Mouse (Mus musculus): ENCODE measurements around the gene Zfp11.
"Not testable (repeated sequence)": the region's sequence is repeated elsewhere in the genome, so short reads cannot be mapped to it uniquely, and the experiment has no call there.

Zfp11 gene

DNA sequence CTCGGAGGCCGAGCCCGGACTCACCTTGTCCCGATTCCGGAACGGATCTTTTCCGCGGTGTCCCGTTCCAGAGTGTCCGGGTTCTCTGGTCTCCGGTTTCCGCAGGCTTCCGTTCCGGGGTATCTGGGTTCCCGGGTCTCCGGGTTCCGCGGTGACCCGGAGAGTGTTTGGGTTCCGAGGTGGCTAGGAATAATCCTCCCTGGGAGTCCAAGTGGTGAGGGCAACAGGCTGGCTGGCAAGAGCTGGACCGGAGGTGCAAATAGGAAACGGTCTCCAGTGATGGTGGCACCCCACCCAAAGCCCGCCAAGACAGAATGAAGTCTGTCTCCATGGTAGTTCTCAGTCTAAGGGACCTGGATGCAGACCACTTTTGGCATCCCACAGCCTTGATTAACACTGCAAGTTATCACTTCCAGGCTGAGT, at the start of gene Zfp11:
Gene Zfp11 (minus strand): TSS at position 64 of the 423 bp plus-strand sequence.
- peak; percentile 79 for DNase-seq (ENCODE audit: low spot score)

DNA sequence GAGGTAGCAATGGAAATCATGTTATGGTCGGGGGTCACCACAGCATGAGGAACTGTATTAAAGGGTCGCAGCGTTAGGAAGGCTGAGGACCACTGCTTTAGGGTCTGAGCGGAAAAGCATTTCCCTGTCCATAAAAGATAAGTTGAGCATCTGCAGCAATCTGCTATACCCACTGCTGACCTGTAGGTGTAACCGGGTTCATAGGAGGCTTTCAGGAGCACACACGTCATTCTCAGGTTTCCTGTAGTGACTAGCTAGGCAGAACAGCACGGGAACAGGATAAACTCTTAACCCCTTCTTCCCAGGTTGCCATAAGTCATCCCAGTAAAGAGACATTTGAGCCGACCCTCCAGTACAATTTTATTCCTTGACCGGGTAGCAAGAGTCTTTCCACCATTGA, 47.1 kb upstream of the Zfp11 start:
- DNase-seq (ENCODE audit: low spot score) = no peak

DNA sequence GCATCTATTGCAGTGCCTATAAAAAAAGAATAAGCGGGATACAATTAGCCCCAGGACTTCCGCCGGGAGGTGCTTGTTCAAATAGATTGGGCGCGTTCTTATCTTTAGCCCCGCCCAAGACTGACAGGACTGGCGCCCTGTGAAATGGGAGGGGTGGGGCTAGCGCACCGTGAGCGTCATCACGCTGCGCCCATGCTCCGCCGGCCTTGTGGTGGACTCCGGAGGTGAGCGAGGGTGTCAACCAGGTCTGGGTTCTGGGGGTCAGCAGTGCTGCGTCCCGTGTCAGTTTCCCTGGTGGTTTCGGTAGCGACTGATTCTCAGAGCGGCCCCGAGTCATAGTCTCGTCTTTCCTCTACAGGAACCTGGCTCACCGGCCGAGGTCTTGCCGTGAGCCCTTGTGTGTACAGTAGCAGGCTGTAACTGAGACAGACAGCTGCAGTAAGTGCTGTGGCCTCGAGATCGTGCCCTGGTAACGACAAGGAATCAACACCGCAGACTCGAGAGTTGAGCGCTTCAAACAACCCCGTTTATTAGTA, 45.5 kb upstream of the Zfp11 start, which contains the start of gene Mrps17:
Gene Mrps17 (plus strand): TSS at position 172 of the 536 bp plus-strand sequence.
- DNase-seq (ENCODE audit: low spot score) = peak; percentile 93

DNA sequence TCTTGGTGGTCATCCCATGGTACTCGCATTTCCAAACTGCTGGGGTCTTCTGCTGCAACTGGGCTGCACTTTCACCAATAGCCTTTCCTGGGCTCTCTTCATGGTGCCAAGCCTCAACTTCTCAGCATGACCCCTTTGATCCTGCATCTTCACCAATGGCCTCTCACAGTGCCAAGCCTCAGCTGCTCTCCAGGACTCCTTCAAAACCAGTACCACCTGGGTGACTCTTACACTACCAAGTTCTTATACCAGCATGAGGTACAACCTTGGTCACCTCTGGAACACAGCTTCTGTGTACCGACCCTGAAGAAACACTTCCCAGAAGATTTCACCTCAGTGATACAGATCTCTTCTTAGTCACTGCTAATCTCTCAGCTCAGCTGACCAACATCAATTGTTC, 38.5 kb upstream of the Zfp11 start, which contains the start of gene Sept14:
Gene Sept14 (minus strand): TSS at position 101 of the 400 bp plus-strand sequence.
- DNase-seq (ENCODE audit: low spot score) = no peak

DNA sequence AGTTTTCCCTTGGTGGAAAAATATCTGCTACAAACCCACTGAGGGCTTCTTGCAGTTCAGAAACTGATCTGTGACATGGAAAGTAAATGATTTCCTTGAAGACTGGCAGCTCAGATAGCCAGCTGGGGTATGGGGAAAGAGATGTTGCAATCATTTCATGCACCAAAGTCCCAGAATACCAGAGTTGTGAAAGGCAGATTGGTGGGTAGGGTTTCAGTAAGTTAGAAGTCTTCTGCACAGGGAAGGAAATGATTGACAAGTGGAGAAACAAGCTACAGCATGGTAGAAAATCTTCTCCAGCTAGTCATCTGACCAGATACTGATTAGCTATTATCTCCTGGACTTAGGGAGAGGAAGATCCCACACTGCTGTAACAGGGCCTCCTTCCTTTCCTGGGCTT, 33.5 kb upstream of the Zfp11 start:
- DNase-seq (ENCODE audit: low spot score) = no peak

DNA sequence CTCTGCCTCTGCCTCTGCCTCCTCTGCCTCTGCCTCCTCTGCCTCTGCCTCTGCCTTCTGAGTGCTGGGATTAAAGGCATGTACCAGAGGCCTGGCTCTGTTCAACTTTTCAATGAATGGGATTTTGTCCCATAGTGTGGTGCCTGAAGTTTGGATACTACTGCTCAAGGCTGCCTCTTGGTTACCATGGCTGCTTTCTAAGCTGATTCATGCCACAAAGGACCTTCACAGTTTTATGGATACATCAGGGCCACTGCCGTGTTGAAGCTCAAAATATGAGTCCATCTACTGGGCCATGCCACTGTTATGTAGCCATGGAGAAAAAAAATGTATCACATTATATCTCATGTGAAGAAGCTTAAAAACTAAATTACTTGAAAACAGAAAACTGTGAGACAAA, 31.8 kb upstream of the Zfp11 start:
- DNase-seq (ENCODE audit: low spot score) = no peak

DNA sequence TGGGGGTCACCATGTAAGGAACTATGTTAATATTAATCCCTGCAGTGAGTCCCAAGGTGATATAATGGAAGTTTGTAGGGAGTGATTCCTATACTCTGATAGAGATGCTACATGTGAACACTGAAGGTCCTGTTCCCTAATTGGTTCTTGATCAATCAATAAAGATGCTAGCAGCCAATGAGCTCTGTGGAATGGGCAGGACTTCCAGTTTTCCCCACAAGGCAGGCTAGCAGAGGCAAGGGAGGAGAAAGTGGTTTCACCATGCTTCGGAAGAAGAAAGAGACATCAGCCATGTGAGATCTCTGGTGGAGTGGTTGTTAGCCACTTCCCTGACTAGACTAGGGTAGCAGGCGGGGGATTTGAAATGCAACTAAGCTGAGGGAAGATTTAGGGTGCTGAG, 30.6 kb upstream of the Zfp11 start:
- DNase-seq (ENCODE audit: low spot score) = no peak

DNA sequence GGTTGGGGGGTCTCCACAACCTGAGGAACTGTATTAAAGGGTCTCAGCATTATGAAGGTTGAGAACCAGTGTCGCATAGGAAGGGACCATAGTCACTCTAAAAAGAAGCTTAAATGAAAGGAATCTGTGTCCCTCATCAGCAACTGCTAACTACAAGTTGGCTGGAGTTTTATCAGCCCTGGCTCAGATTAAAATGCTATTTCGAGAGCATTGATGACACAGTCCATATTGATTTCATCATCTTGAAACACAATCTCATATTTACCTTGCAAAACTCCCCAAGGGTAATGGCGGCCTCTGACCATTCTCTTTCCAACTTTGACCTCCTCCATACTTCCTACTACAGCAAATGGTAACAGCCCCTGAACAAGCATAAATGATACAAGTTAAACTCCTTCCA, 20.6 kb upstream of the Zfp11 start:
- DNase-seq (ENCODE audit: low spot score) = no peak

DNA sequence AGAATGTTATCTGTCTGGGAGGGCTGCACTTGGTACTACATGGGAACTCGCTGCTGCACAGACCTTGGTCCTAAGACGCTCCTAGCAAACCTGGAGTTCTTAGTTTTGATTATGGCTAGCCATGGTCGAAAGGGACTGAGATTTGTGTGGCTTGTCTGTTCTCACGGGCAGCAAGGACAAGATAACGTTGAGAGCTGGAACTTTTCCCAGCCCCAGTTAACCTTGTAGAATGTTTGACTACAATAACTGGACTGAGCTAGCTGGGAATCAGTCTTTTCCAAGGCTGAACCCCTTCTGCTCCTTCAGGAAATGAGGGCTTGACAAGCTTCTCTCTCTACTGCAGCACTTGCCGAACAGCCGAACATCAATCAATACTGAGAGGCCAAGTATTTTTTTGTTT, 17.7 kb upstream of the Zfp11 start:
- no peak for DNase-seq (ENCODE audit: low spot score)

DNA sequence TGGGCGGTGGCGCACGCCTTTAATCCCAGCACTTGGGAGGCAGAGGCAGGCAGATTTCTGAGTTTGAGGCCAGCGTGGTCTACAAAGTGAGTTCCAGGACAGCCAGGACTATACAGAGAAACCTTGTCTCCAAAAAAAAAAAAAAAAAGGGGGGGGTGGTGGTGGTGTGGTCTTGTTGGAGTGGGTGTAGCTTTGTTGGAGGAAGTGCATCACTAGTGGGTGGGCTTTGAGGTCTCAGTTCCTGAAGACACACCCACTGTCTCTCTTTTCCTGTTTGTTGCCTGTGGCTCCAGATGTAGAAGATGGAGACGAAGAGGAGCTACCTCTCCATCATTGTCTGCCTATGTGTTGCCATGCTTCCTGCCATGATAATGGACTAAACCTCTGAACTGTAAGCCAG, 15.2 kb upstream of the Zfp11 start:
- DNase-seq (ENCODE audit: low spot score) = not testable (repeated sequence)

DNA sequence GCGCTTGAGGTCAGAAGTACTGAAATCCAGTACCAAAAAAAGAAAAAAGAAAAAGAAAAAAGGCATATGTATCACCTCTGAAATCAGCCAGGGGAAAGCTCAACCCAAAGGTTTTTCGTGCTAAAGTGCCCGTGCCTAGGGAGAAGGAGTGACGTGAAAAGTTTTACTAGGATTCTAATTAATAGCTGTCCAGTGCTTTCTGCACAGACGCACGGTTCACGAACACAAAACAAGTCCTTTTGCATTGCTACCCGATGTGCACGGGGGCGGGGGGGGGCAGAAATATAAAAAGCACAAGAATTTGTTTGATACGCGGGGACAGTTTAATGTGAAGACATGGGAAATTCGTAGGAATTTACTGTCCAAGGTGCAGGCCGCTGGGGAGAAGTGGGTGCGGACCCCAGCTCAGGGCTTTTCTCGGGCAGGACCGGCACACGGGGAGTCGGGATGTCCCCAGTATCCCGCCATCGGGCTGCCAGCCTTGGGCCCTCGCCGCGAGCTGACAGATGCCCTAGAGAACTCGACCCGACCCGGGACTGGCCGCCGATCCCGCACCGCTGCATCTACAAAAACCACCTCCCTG, 355 bp downstream of the Zfp11 start:
- no peak for DNase-seq (ENCODE audit: low spot score)

DNA sequence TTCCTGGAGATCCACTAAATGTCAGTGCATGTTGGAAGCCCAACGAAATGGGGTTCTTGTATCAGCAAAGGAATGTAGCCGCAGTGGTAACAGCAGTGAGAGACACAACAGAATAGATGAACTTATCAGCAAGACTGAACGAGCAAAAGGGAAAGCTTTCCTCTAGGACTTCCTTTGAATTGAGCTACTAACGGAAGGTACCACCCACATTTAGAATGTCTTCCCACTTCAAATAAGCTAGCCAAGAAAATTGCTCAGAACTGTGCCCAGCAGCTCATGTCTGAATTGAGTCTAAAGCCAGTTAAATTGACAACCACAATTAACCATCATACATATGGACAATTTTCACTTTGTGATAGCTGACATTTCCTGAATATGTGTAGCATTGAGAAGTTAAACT, 2.0 kb downstream of the Zfp11 start:
- DNase-seq (ENCODE audit: low spot score) = no peak

DNA sequence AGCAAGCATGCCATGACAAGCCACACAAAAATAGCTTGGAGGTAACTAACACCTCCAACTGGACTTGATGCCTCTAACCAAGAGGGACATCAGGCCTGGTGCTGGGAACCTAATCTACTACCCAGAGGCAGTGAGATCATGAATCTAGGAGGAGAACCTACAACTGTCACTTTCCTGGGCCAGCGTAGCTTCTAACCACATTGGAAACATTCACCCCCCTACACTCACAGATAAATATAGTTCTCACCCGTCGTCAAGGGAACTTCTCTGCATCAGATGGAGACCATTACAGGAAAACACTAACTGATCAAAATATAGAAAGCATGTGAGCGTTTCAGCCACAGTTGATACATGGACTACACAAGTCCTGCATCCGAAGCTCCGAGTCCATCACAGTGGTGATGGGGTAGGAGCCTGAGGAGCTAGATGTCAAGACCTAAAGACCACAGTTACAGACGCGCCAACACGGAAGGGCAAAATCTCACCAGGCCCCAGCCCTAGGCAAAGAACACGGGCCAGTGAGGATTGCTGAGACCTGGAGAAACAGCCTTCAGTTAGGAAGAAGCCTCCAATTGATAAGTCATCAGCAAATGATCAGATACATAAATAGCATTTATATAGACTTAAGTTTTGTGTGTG, 3.5 kb downstream of the Zfp11 start:
- no peak for DNase-seq (ENCODE audit: low spot score)

DNA sequence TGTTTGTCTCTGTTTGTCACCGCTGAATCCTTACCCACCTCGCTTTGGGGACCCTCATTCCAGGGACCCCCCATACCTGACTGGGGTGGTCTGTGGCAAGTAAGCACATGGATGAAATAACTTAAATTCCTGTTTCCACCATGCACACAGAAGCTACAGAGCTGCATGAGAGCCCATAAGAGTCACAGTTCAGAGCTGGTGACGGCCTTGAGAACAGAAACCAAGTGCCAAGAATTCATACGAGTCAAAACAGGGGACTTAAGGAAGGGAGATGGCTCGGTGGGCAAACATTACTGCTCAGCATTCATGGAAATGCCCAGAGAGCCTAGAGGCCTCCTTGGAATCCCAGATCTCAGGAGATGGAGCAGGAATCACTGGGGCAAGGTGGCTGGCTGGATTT, 5.8 kb downstream of the Zfp11 start:
- DNase-seq (ENCODE audit: low spot score) = no peak

DNA sequence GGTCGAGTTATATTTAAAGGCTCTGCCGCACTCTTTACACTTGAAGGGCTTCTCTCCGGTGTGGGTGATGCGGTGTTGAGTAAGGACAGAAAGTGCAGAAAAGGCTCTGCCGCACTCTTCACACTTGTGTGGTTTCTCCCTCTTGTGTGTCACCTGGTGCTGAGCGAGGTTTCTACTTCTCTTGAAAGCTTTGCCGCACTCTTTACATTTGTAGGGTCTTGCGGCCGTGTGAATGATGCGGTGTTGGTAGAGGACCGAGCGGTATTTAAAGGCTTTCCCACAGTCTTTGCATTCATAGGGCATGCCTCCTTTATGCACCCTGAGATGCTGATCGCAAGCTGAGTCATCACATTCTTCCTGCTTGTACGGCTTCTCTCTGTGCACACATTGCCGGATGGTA, 12.0 kb downstream of the Zfp11 start:
- no peak for DNase-seq (ENCODE audit: low spot score)

DNA sequence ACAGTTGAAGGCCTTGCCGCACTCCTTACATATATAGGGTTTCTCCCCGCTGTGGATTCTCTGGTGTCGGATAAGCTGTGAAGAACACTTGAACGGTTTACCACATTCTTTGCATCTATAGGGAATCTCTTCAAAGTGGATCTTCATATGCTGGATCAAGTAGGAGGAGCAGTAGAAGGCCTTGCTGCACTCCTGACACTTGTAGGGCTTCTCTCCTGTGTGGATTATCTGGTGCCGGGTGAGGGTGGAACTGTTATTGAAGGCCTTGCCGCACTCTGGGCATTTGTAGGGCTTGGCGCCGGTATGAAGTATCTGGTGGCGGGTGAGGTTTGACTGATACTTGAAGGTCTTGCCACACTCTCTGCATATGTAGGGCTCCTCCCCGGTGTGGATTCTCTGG, 12.9 kb downstream of the Zfp11 start:
- no peak for DNase-seq (ENCODE audit: low spot score)

DNA sequence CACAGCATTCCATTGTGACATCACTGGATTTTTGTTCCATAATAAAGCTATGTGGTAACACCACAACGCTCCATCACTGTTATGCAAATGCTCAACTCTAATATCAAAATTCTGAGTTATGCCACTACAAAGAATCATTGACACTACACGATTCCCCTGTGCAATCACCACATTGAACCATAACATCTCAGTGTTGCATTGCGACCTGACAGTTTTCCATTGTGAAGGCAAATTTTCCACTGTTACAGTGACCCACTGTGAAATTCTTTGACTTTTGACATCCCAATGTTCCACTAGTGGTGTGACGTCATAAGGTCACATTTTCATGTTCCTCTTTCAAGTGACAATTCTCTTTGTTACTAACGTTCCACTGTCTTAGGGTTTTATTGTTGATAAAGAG, 19.0 kb downstream of the Zfp11 start:
- no peak for DNase-seq (ENCODE audit: low spot score)

DNA sequence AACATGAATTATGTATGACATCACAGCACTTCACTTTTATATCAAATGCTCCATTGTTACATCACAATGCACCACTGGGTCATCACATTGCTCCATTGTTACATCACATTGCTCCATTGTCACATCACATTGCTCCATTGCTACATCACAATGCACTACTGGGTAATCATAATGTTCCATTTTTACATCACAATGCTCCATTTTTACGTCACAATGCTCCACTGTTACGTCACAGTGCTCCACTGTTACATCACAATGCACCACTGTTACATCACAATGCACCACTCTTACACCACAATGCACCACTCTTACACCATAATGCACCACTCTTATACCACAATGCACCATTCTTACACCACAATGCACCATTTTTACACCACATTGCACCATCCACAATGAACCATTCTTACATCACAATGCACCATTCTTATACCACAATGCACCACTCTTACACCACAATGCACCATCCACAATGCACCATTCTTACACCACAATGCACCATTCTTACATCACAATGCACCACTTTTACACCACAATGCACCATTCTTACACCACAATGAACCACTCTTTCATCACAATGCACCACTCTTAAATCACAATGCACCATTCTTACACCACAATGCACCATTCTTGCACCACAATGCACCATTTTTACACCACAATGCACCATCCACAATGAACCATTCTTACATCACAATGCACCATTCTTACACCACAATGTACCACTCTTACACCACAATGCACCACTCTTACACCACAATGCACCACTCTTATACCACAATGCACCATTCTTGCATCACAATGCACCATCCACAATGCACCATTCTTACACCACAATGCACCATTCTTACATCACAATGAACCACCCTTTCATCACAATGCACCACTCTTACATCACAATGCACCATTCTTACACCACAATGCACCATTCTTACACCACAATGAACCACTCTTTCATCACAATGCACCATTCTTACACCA, 37.3 kb downstream of the Zfp11 start:
- DNase-seq (ENCODE audit: low spot score) = not testable (repeated sequence)

DNA sequence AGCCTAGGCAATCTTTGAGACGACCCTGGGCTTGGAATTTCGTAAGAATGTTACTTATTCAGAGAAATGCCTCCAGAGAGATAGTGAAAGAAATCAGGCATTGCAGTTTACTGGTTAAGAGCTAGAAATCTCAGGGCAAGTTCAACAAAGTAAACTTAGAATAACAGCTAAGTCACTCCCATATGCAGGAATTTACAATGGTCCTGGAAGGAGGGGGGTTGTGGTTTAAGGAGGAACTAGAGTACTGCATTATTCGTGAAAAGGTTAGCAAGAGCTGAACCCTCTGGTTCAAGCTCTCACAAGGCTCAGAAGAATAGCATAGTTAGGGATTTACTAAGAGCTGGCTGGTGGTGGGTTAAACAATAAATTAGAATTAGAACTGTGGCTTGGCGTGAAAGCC, 43.3 kb downstream of the Zfp11 start:
- DNase-seq (ENCODE audit: low spot score) = not testable (repeated sequence)

DNA sequence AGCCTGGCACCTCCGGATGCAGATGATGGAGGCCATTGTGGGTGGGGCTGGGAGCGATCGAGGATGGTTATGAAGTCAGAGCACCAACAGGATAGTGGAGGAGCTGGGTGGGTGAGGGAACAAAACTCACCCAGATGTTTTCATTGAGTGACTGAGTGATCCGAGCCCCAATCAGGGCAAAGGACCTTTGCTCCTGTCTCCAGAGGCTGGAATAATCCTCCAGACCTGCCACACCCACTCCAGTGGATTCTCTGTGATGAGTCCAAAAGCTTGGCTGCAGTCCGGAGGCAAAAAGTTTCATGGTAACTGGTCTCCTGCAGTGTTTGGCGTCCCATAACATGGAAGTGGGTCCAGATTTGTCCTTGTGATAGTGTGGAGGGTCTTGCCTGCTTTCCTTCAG, 43.8 kb downstream of the Zfp11 start:
- DNase-seq (ENCODE audit: low spot score) = no peak

DNA sequence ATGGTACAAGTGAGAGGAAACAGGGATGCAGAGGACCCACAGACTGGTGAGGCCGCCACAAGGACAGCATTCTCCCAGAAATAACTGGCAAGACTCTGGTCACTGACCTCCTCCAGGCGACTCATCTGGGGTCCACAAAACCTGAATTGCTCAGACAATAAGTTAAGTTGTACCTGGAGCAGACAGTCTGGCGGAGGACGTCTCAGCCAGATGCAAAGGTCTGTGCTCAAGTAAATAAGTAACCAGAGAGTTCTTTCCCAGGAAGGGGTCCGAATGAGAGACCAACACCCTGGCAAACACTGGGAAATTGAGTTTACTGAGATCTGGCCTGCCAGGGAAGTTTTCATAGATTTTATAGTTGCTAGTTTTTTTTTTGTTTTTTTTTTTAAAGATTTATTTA, 48.5 kb downstream of the Zfp11 start:
- DNase-seq (ENCODE audit: low spot score) = no peak

DNA sequence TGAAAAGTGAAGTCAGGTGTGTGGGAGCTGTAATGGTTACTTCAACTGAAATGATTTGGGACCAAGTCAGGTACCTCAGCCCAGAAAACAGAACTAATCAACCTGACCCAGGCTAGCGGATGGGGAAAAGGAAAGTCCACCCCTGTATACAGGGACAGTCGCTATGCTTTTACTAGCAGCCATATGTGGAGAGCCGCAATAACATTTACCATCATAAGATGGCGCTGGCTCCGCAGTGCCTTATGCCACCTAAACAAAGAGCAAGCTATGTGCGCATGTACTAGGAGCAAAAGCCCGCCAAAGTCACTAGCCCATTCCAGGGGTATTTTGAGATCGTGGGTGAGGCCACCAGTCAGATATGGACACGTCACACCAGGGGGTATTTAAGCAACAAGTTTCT, 49.3 kb downstream of the Zfp11 start:
- DNase-seq (ENCODE audit: low spot score) = not testable (repeated sequence)

DNA sequence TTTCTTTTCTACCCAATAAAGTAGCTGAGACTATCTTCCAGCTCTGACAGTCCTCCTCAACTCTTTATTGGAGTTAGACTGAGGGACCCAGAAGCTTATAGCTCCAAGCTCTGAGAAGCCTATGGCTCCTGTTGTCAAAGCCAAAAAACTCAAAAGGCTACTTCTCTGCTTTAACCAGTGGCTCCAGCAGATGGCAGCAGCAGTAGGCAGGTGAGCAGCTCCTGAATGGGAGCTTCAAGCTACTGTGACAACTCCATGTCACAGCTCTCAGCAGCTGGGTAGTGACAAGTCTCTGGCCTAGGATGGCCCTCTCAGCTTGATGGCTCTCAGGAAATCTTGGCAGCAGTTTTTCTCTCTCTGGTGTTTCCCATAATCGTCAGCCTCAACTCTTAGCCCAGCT, 58.8 kb downstream of the Zfp11 start:
- DNase-seq (ENCODE audit: low spot score) = peak; percentile 83
